Mouse (Mus musculus): ENCODE data around the gene Sytl2. TPM values are rescaled to one million over a fixed set of nuclear protein-coding genes. Genes with fewer than 3 reads are reported as not detected.

The Sytl2 gene
- polyA plus RNA-seq, 1 experiment from 2014 or later: 0.99 TPM

DNA sequence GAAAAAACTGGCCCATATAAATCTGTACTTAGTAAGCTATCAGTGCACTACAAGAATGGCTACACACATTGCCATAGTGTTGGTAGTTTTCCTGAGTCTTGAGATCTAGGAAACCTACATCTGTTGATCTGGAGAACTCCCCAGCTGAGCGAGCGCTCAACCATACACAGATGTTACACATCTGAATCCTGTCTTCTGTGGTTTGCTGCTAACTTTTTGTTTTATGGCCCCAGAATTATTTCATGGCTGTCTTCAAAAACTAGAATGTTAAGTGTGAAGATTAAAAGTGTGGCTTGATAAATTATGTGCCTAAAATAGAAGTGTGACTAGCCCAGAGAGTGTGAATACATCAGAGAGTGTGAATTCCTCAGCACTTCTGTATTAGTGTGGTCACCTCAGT lies 82.4 kb downstream of the Sytl2 start:
- Histone ChIP-seq H3K27ac (ENCODE audit: low read length) (no peak overlapping the region), H3K4me1 (ENCODE audit: control insufficient read depth, low read depth, low read length) (no peaks in the 10 kb centered on the region), H3K27me3 (ENCODE audit: control insufficient read depth, insufficient read depth, low read depth, low read length) (no peaks in the 10 kb centered on the region), H3K36me3 (ENCODE audit: control insufficient read depth, insufficient read depth) (no peaks in the 10 kb centered on the region), H3K4me3 (ENCODE audit: low read depth, low read length) (no peak overlapping the region), H3K9me3 (replicated peaks; ENCODE audit: control insufficient read depth, low read length) (no peaks in the 10 kb centered on the region), H3K4me2 (ENCODE audit: low read depth, low read length) (no peak overlapping the region), H3K9ac (ENCODE audit: low read depth, low read length) (no peak overlapping the region)
- 71% methylated on average over 2 of the region's 2 CpGs for WGBS (ENCODE audit: insufficient replicate concordance)
- ATAC-seq (ENCODE audit: low read depth): no peak

DNA sequence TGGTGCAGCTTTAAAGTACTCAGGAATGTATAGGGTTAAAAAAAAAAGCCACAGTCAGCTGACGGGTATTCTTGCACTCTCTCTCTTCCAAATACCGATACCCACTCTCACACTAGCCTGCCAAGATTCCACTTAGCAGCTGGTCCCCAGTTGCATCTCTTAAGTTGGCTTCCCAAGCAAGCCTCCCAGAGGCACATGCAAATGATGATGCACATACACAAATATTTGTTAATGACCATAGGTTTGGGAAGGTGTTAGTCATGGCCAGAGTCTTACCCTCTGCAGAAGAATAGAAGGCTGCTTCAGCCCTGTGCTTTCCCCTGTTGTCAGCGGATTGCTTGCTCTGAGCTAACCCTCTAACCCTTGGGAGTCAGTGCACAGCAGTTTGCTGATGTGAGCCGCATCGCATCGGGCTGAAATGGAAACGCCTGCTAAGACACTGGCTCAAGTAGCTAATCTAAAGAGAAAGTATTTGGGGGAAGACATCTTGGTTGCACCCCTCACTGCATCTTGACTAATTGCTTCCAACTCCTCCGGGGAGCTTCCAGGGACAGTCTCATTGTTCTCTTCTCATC lies 84.9 kb downstream of the Sytl2 start:
- Histone ChIP-seq H3K9me3 (replicated peaks; ENCODE audit: control insufficient read depth, low read length) (no peaks in the 10 kb centered on the region), H3K36me3 (ENCODE audit: control insufficient read depth, insufficient read depth) (no peaks in the 10 kb centered on the region), H3K27ac (ENCODE audit: low read length) (no peak overlapping the region), H3K27me3 (ENCODE audit: control insufficient read depth, insufficient read depth, low read depth, low read length) (no peaks in the 10 kb centered on the region), H3K4me2 (ENCODE audit: low read depth, low read length) (no peak overlapping the region), H3K4me1 (ENCODE audit: control insufficient read depth, low read depth, low read length) (no peaks in the 10 kb centered on the region), H3K9ac (ENCODE audit: low read depth, low read length) (no peak overlapping the region), H3K4me3 (ENCODE audit: low read depth, low read length) (no peak overlapping the region)
- no peak for ATAC-seq (ENCODE audit: low read depth)
- WGBS (ENCODE audit: insufficient replicate concordance): 23% methylated on average over 8 of the region's 8 CpGs

DNA sequence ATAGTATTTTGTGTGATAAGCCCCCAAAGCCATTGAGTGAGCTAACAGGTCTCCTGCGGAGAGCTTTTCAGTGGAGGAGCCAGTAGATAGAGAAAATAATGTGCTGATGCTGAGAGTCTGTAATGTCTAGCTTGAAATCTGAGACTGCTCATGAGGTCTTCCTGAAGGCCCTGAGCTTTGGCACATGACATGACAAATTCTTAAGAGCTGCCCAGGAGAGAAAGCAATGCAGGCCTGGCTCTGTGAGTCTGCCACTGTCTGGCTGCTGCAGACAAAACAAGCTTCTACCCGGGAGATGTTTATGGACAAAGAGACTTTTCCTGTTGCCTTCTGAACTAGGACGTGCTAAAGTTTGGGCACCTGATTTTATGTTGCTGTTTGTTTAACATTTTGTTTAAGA lies 87.7 kb downstream of the Sytl2 start:
- Histone ChIP-seq H3K4me3 (ENCODE audit: low read depth, low read length) (no peak overlapping the region), H3K9me3 (replicated peaks; ENCODE audit: control insufficient read depth, low read length) (no peaks in the 10 kb centered on the region), H3K27ac (ENCODE audit: low read length) (no peak overlapping the region), H3K4me1 (ENCODE audit: control insufficient read depth, low read depth, low read length) (no peaks in the 10 kb centered on the region), H3K4me2 (ENCODE audit: low read depth, low read length) (no peak overlapping the region), H3K9ac (ENCODE audit: low read depth, low read length) (no peak overlapping the region), H3K27me3 (ENCODE audit: control insufficient read depth, insufficient read depth, low read depth, low read length) (no peaks in the 10 kb centered on the region), H3K36me3 (ENCODE audit: control insufficient read depth, insufficient read depth) (no peaks in the 10 kb centered on the region)
- ATAC-seq (ENCODE audit: low read depth): no peak
- WGBS (ENCODE audit: insufficient replicate concordance): 52% methylated on average over 3 of the region's 3 CpGs

DNA sequence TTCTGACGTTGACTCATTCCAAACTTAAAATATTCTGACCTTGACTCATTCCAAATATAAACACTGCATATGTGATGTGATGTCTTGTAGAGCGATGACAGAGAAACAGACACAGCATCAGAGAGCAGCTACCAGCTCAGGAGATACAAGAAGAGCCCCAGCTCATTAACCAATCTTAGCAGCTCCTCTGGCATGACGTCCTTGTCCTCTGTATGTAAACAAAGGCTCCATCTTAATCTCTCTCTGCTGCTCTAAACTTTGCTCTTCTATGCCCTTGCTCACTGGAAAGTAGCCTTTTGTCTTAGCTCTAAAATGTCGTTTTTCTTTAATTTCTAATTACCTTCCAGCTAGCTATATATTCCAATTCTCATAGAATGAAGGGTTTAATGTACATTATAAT lies 93.0 kb downstream of the Sytl2 start:
- no peak overlapping the region for H3K4me2 ChIP-seq (ENCODE audit: low read depth, low read length)
- no peak overlapping the region for H3K27ac ChIP-seq (ENCODE audit: low read length)
- H3K36me3 ChIP-seq (ENCODE audit: control insufficient read depth, insufficient read depth): no peaks in the 10 kb centered on the region
- 42% methylated on average over 4 of the region's 4 CpGs for WGBS (ENCODE audit: insufficient replicate concordance)
- H3K27me3 ChIP-seq (ENCODE audit: control insufficient read depth, insufficient read depth, low read depth, low read length): no peaks in the 10 kb centered on the region
- ATAC-seq (ENCODE audit: low read depth): no peak
- H3K9ac ChIP-seq (ENCODE audit: low read depth, low read length): no peak overlapping the region
- H3K4me3 ChIP-seq (ENCODE audit: low read depth, low read length): no peak overlapping the region
- H3K4me1 ChIP-seq (ENCODE audit: control insufficient read depth, low read depth, low read length): no peaks in the 10 kb centered on the region
- H3K9me3 ChIP-seq (replicated peaks; ENCODE audit: control insufficient read depth, low read length): no peaks in the 10 kb centered on the region

DNA sequence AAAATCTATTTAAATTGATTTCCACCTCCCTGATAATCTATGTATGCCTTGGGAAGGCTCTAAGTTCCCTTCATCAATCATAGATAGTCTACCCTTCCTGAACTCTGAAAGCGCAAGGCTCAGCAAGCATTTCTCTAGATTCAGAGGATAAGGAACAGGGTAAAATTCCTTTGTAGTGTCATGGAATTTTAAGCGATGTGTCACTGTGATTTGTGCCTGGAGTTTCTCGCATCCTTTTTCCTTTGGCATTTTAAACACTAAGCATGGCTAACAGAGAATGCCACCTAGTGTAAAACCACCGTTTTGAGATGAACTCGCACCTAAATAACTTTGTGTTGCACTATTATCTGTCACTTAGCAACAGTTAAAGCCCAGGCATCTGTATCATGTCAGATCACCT lies 93.9 kb downstream of the Sytl2 start:
- WGBS (ENCODE audit: insufficient replicate concordance): 62% methylated on average over 5 of the region's 5 CpGs
- ATAC-seq (ENCODE audit: low read depth): no peak

DNA sequence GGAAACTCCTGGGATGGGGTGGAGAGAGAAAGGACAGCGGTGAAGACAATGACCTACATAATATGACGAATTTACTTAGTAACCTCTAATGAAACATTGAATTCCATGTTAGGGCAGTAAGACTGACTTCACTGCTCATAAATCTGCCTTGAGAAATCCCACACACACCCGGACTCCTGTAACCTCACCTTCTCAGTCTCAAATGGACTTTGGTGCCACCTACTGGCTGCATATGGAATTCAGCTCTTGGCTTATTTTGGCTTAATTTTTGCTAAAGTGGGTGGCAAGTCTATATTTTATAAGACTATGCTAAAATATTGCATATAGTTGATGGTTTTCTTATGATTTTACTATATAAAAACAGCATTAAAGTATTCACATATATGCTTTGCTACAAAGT lies 107.9 kb downstream of the Sytl2 start:
- Histone ChIP-seq H3K4me1 (ENCODE audit: control insufficient read depth, low read depth, low read length) (no peaks in the 10 kb centered on the region), H3K4me2 (ENCODE audit: low read depth, low read length) (no peak overlapping the region), H3K9ac (ENCODE audit: low read depth, low read length) (no peak overlapping the region), H3K4me3 (ENCODE audit: low read depth, low read length) (no peak overlapping the region), H3K27ac (ENCODE audit: low read length) (no peak overlapping the region), H3K27me3 (ENCODE audit: control insufficient read depth, insufficient read depth, low read depth, low read length) (no peaks in the 10 kb centered on the region), H3K36me3 (ENCODE audit: control insufficient read depth, insufficient read depth) (no peaks in the 10 kb centered on the region), H3K9me3 (replicated peaks; ENCODE audit: control insufficient read depth, low read length) (no peaks in the 10 kb centered on the region)
- ATAC-seq (ENCODE audit: low read depth): no peak
- 34% methylated on average over 3 of the region's 3 CpGs for WGBS (ENCODE audit: insufficient replicate concordance)

More for the DNA sequence above, 93.9 kb downstream of the Sytl2 start:
- no peaks in the 10 kb centered on the region for H3K36me3 ChIP-seq (ENCODE audit: control insufficient read depth, insufficient read depth)
- no peak overlapping the region for H3K9ac ChIP-seq (ENCODE audit: low read depth, low read length)
- H3K9me3 ChIP-seq (replicated peaks; ENCODE audit: control insufficient read depth, low read length): no peaks in the 10 kb centered on the region
- no peaks in the 10 kb centered on the region for H3K27me3 ChIP-seq (ENCODE audit: control insufficient read depth, insufficient read depth, low read depth, low read length)
- no peak overlapping the region for H3K27ac ChIP-seq (ENCODE audit: low read length)
- no peak overlapping the region for H3K4me3 ChIP-seq (ENCODE audit: low read depth, low read length)
- no peaks in the 10 kb centered on the region for H3K4me1 ChIP-seq (ENCODE audit: control insufficient read depth, low read depth, low read length)
- H3K4me2 ChIP-seq (ENCODE audit: low read depth, low read length): no peak overlapping the region

DNA sequence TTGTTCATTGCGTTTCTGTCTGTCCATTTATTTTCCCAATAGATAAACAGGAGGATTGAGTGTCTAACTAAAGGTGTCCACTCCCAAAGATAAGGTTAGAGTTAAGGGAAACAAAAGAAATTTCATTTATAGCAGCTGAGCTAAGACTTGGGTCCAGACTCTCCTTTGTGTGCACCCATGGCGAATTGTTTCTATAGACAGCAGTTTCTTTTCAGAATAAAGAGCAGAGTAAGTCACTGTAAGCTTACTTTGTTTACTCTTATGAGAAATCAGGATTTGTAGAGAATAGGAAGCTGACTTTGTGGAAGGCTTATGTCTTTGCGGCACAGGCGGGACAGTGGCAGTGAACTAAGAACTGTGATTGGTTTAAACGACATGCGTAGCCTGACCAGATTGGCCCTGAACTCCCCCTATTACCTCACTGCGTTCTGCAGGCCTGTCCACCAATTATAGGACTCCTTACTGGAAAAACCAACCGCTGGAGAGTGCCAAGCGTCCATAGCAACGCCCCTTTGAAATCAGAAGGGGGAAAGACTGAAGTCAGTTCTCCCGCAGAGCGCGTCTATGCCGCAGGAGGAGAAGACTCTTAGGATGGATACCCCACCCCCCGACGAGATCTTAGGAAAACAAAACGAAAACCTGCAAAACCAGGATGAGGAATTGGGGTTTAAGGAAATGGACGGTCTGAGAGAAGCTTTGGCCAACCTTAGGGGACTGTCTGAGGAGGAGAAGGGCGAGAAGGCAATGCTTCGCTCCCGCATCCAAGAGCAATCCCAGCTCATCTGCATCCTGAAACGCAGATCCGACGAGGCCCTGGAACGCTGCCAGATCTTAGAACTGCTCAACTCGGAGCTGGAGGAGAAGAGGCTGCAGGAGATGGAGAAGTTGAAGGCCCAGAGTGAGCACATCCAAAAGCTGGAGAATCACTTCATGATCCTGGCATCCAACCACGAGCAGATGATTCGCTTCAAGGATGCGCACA lies 124.3 kb downstream of the Sytl2 start, which contains the start of gene Ccdc89:
Ccdc89 (plus strand) TSS at position 558 of the 982 bp plus-strand sequence.
- Histone ChIP-seq H3K36me3 (ENCODE audit: control insufficient read depth, insufficient read depth) (no peaks in the 10 kb centered on the region), H3K9ac (ENCODE audit: low read depth, low read length) (no peak within 1 kb of the TSS), H3K9me3 (replicated peaks; ENCODE audit: control insufficient read depth, low read length) (no peaks in the 10 kb centered on the region), H3K27ac (ENCODE audit: low read length) (no peak within 1 kb of the TSS), H3K4me2 (ENCODE audit: low read depth, low read length) (peak within 1 kb of the TSS; percentile 63), H3K4me3 (ENCODE audit: low read depth, low read length) (peak within 1 kb of the TSS; percentile 42), H3K27me3 (ENCODE audit: control insufficient read depth, insufficient read depth, low read depth, low read length) (no peaks in the 10 kb centered on the region), H3K4me1 (ENCODE audit: control insufficient read depth, low read depth, low read length) (no peaks in the 10 kb centered on the region)
- WGBS (ENCODE audit: insufficient replicate concordance): 24% methylated on average over 29 of the region's 29 CpGs
- peak; percentile 96 for ATAC-seq (ENCODE audit: low read depth)

DNA sequence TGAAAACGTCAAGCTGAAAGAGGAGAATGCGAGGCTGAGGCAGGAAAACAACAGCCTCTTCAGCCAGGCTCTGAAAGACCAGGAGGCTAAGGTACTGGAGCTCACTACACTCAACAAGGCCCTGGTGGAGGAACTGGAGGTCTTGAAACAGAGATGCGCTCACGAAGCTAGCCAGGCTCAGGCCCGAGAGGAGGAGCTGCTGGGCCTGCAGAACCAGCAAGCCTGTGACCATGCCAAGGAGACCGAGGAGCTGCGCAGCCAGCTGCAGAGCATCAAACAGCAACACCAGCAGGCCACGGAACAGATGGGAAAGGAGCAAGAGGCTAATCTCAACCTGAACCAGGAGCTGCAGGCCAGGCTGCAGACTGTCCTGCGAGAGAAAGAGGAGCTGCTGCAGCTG lies 125.0 kb downstream of the Sytl2 start:
- H3K4me1 ChIP-seq (ENCODE audit: control insufficient read depth, low read depth, low read length): no peaks in the 10 kb centered on the region
- peak overlapping the region; percentile 63; the same call in 1 of the 2 replicates for H3K4me2 ChIP-seq (ENCODE audit: low read depth, low read length)
- no peaks in the 10 kb centered on the region for H3K9me3 ChIP-seq (replicated peaks; ENCODE audit: control insufficient read depth, low read length)
- ATAC-seq (ENCODE audit: low read depth): no peak
- WGBS (ENCODE audit: insufficient replicate concordance): 53% methylated on average over 9 of the region's 9 CpGs
- no peaks in the 10 kb centered on the region for H3K36me3 ChIP-seq (ENCODE audit: control insufficient read depth, insufficient read depth)
- no peak overlapping the region for H3K9ac ChIP-seq (ENCODE audit: low read depth, low read length)
- peak overlapping the region; percentile 42; the same call in 1 of the 2 replicates for H3K4me3 ChIP-seq (ENCODE audit: low read depth, low read length)
- no peaks in the 10 kb centered on the region for H3K27me3 ChIP-seq (ENCODE audit: control insufficient read depth, insufficient read depth, low read depth, low read length)
- no peak overlapping the region for H3K27ac ChIP-seq (ENCODE audit: low read length)

DNA sequence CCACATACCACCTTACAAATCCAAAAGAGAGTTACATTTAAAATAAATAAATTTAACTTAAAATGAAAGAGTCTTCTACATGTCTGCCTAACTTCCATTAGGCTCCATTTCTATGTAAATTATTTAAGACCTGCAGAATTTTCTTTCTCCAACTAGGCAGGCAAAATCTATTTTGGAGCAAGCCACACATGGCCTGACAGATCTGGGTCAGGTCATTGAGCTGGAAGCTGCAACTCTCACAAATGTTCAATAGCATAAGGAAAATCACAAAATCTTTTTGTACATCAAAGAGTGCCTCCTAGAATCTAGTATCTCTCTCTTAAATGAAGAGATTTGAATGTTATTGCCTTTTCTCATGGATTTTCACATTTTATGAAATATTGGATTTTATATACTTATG lies 130.2 kb downstream of the Sytl2 start:
- H3K4me3 ChIP-seq (ENCODE audit: low read depth, low read length): no peak overlapping the region
- H3K36me3 ChIP-seq (ENCODE audit: control insufficient read depth, insufficient read depth): no peaks in the 10 kb centered on the region
- H3K9me3 ChIP-seq (replicated peaks; ENCODE audit: control insufficient read depth, low read length): no peaks in the 10 kb centered on the region
- no peaks in the 10 kb centered on the region for H3K27me3 ChIP-seq (ENCODE audit: control insufficient read depth, insufficient read depth, low read depth, low read length)
- H3K27ac ChIP-seq (ENCODE audit: low read length): no peak overlapping the region
- no peak overlapping the region for H3K9ac ChIP-seq (ENCODE audit: low read depth, low read length)
- no peaks in the 10 kb centered on the region for H3K4me1 ChIP-seq (ENCODE audit: control insufficient read depth, low read depth, low read length)
- no peak overlapping the region for H3K4me2 ChIP-seq (ENCODE audit: low read depth, low read length)
- ATAC-seq (ENCODE audit: low read depth): no peak

Data from liver, embryonic 16.5 days (tissue).